Mouse (Mus musculus): ENCODE results near the gene Bbs9.

- TF ChIP-seq GATA1 (IDR thresholded peaks at IDR 0.05; ENCODE audit: borderline replicate concordance, low read length): no peak
- no peak for TF ChIP-seq FLI1 (IDR thresholded peaks at IDR 0.05; ENCODE audit: low read length)
These were observed 175.3 kb downstream of the Bbs9 start for GRCm38 (mm10) chr9:22650781-22651180.
